Mouse (Mus musculus) erythroblast, embryonic 14.5 days (primary cell): ENCODE measurements around the gene Wwox.

Experiments
- GATA1 ChIP-seq: IDR thresholded peaks from 2 replicates; pipeline ENCODE4 v1.6.1; 2012; ENCODE audit warnings: low read length, inconsistent platforms, mixed read lengths
- TAL1 ChIP-seq: IDR thresholded peaks from 3 replicates; pipeline ENCODE4 v1.6.1; 2012; ENCODE audit warnings: low read length, inconsistent platforms, mixed read lengths

- TF ChIP-seq GATA1 (no peak), TAL1 (no peak)
These were observed 697.4 kb downstream of the Wwox start for GRCm38 (mm10) chr8:115136888-115137287.
